Mouse (Mus musculus): Measurements from ENCODE around the gene Slc35b2.

DNA sequence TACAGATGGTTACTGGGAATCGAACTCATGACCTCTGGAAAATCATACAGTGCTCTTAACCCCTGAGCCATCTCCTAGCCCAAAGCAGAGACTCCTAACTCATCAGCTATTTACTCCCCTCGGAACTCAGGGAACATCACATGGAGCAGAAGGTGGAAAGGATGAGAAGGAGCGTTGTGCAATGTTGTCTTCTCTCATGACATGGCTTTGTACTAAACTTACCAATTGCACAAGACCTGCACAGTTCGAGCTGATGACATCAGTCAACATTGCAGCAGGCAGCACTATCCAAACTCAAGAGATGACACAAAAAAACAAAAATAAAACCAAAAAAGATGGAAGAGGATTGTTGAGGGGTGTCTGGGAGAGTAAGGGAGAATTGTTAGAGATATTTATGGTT, 44.7 kb downstream of the Slc35b2 start:
- TF ChIP-seq CTCF (conservative IDR thresholded peaks at IDR 0.05; ENCODE audit: low read length) (no peak), POU5F1 (IDR thresholded peaks at IDR 0.05; ENCODE audit: borderline replicate concordance, low read length) (no peak), NANOG (IDR thresholded peaks at IDR 0.05; ENCODE audit: borderline replicate concordance, low read length) (no peak)

All from E14TG2a.4 (cell line).